Mouse (Mus musculus) left cerebral cortex, postnatal 10 days (tissue): ENCODE measurements around the gene Gstp2. TPM values are rescaled to one million over a fixed set of nuclear protein-coding genes. Genes with fewer than 3 reads are reported as not detected.
"Not testable (repeated sequence)": the region's sequence is repeated elsewhere in the genome, so short reads cannot be mapped to it uniquely, and the experiment has no call there.

Experiments used
- DNase-seq, 2 experiments: peaks; one replicate each; pipeline ENCODE4 v3.0.0; 2021 to 2022; ENCODE audit warnings: low spot score in 2 of 2, mixed read lengths in 1 of 2; ENCODE audit errors: extremely low spot score in 1 of 2
- intact Hi-C: fragments of 180-260 bp; cut with DNase I; formaldehyde crosslinking; loops from one replicate; pipeline ENCODE4 v1.15.1; 2025
- total RNA-seq, 2 experiments: library from RNA; stranded (reverse); gene quantifications; 2 replicates each; pipeline ENCODE4 v1.2.3; 2021

Gstp2 gene
- total RNA-seq, 2 experiments from 2014 or later, result 21.7 to 24.2 TPM

DNA sequence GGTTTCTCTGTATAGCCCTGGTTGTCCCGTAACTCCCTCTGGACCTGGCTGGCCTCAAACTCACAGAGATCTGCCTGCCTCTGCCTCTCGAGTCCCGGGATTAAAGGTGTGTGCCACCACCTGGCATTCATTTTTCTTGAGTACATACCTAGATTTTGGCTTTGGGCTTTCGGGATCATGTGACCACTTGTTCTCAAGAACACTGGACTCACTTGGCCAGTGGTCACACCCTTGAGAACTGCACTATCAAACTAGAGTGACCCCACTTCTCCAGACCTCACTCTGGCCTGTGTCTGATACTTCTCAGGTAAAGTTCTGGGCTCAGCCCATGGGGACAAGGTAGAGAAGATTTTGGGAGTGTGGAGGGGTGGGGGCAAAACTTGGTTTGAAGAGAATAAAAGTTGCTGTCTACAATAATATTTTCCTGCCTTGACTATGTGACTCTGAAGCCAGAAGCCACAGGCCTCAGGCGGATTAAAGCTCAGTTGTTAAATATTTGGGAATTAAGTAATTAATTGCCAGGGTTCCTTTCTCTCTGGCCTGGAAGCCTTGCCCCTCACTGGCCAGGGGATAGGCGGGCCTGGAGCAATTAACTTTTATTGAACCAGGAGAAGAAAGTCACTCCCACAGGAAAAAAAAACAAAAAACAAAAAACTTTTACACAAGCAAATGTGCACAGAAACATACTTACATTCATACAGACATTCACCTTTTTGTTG is 27.0 kb upstream of the Gstp2 start:
- intact Hi-C loops, result no loop called here
- no peak for DNase-seq

GRCm38 (mm10) chr19:4071406-4071805 is 25.6 kb upstream of the Gstp2 start:
- intact Hi-C loops, result no loop called here

DNA sequence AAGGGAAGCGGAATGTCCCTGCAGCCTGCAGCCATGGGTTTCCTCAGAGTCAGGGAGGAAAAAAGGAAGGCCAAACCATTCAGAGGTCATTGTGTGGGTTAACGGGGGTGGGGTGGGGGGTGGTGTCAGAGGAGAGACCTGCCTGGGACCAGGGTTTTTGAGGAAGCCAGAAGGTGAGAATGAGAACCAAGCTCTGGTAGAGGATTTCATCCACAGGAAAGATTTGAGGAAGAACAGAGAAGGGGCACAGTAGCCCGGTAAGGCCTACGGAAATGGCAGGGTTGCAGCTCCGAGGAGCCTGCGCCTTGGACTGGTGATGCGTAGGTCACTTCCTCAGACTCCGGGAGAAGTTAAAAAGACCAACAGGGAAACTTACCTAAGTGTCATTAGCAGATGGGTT is 24.9 kb upstream of the Gstp2 start:
- DNase-seq, result no peak
- intact Hi-C loops, result no loop called here

More at GRCm38 (mm10) chr19:4071406-4071805, 25.6 kb upstream of the Gstp2 start:
- no peak for DNase-seq

GRCm38 (mm10) chr19:4070311-4070710 is 24.5 kb upstream of the Gstp2 start:
- intact Hi-C loops, result no loop called here
- no peak for DNase-seq

DNA sequence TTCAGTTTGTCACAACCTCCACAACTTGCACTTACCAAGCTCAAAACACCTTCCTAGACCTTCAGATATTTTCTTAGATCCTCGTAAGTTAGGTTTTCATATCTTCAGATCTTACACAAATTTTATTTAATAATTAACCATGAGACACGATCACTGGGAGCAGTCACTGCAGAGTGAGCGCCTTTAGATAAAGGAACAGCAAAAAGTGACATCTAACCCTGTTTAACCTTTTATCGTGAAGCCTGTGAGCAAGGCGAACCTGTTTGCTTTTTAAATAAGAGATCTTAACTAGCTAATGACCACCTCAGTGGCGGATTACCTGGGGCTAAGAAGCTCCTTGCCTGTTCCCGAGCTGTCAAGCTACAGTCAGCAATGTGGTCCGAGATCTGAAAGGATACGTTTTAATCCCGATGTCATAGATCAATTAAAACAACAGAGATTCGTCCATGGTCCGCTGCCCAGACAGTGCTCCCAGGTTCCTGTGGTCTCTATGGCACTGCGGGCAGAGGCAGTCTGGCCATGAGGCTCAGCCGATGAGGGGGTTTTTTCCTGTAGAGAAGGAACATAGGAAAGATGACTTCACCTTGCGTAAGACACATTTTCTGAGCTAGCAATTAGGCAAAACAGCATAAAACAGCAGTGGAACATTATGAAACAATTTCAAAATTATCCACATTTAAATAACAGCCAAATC is 23.0 kb upstream of the Gstp2 start:
- no peak for DNase-seq
- intact Hi-C loops, result no loop called here

GRCm38 (mm10) chr19:4068242-4068641 is 22.4 kb upstream of the Gstp2 start:
- DNase-seq, intact Hi-C loops: not testable (repeated sequence)

- intact Hi-C loops, result no loop called here
Observed at GRCm38 (mm10) chr19:4066877-4067276, 21.1 kb upstream of the Gstp2 start.

GRCm38 (mm10) chr19:4066280-4066679 is 20.5 kb upstream of the Gstp2 start:
- intact Hi-C loops, result no loop called here

More at GRCm38 (mm10) chr19:4066877-4067276, 21.1 kb upstream of the Gstp2 start:
- DNase-seq, result no peak

GRCm38 (mm10) chr19:4064501-4064900 is 18.7 kb upstream of the Gstp2 start:
- DNase-seq, intact Hi-C loops: not testable (repeated sequence)

More at GRCm38 (mm10) chr19:4066280-4066679, 20.5 kb upstream of the Gstp2 start:
- no peak for DNase-seq

- intact Hi-C loops, DNase-seq: not testable (repeated sequence)
Observed at GRCm38 (mm10) chr19:4063357-4063756, 17.5 kb upstream of the Gstp2 start.

GRCm38 (mm10) chr19:4060899-4061465 is 15.2 kb upstream of the Gstp2 start:
- intact Hi-C loops, result no loop called here
- no peak for DNase-seq

- intact Hi-C loops, DNase-seq: not testable (repeated sequence)
Observed at GRCm38 (mm10) chr19:4060044-4060898, 14.4 kb upstream of the Gstp2 start.

DNA sequence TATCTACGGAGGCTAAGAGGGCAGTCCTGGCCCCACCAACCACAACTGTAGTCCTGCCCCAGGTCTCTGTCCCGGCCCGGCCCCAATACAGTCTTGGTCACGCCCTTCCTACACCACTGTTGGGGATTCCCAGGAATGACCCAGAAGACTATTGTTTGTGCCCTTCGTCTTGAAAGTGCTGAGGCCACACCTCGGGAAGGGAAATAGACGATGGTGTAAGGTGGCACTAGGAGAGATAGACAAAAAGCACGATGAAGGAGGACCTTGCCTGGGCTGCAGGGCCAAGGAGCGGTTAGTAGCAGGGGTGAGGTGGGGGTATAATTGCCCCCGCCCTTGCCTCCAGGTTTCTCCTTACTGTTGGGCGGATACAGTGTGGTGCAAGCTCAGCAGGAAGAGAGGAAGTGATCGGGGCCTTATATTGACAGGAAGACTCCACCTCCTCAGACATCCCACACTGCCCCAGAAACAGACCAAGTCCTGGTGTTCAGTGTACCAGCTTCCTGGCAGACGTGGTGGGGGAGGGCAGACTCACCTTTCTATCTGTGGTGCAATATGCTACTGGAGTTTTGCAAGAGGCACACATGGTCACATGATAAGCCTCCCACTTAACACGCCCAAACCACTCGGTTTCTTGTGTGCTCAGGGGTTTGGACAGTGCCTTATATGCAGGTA is 13.4 kb upstream of the Gstp2 start, which contains the start of gene Gstp3:
Gene Gstp3, minus strand, starts transcription at position 501 of the 672 bp plus-strand sequence.
- no peak for DNase-seq
- intact Hi-C loops, result no loop called here

- intact Hi-C loops, result no loop called here
- DNase-seq, result no peak
Observed at GRCm38 (mm10) chr19:4058581-4058980, 12.8 kb upstream of the Gstp2 start.

DNA sequence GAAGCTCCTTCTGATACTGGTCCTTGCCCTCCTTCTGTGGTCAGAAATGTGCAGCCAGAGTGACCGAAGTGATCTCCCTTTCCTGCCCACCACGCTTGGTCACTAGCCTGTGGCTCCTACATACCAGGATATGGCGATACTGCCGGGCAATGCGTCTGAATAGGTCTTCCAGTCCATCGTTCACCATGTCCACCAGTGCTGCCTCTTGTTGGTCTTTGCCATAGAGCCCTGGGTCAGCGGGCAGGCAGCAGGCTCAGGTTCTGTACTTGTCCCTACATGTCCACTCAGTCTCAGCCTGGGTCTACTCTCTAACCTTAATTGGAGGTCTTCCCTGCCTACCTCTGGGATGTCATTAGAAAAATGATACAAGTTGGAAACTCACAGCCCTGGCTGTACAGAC is 12.1 kb upstream of the Gstp2 start:
- intact Hi-C loops, result no loop called here
- no peak for DNase-seq

- intact Hi-C loops, result no loop called here
- no peak for DNase-seq
Observed at GRCm38 (mm10) chr19:4057389-4057788, 11.6 kb upstream of the Gstp2 start.

DNA sequence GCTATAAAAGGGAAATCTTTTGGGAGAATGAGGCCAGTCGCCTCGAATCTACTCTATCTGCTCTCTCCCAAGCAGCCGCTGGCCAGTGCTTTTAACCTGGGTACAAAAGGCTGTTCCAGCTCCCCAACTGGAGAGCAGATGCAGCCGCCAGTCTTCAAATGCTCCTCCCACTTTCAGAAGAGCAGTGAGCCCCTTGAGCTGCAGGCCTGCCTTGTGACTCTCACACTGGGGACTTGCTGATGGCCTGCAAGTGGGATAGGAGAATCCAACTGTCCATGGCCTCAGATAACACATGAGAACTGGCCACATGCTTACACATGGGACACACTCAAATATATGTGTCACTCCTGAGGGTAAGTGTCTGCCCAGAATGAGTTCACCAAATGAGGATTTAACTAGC is 10.9 kb upstream of the Gstp2 start:
- no peak for DNase-seq
- intact Hi-C loops, result no loop called here

DNA sequence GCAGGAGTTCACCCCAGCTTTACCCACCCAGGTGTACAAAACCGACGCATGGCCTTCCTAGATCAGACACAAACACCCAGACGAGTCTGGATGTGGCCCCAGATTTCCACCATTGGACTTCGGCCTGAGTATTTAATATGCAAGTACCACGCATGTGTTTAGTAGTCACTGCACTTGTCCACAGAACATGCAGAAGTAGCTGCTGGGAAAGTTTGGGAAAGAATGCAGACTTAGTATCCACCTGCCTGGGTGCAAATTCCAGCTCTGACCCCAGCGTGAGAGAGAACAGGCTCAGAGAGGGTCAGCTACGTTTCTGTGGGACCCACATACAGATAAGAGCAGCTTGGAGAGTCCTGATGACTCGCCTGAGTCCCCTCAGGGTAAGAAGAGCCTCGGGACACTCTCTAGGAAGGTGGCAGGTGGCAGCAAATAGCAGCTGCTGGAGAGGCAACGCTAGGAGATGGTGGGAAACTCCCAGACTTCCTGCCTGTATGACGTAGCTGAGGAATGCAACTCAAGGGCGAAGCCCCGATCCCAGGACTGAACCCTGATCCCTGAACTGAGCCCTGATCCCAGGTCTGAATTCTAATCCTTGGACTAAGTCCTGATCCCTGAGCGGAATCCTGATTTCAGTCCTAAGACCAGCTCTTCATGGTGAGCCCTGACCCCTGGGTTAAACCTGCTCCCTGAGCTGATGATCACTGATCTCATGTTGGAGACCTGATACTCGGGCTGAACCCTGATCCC is 10.3 kb upstream of the Gstp2 start:
- intact Hi-C loops, result no loop called here
- DNase-seq, result no peak
